Mouse (Mus musculus) embryonic facial prominence, embryonic 11.5 days (tissue): Measurements from ENCODE around the gene Ndc80. TPM values are rescaled to one million over a fixed set of nuclear protein-coding genes. Genes with fewer than 3 reads are reported as not detected.

Experiments
- ATAC-seq: fragments of 200-750 bp; cut with Nextera tagmentation; replicated peaks from 2 replicates; pipeline ENCODE4 v1.8.0; 2017; ENCODE audit warnings: low read depth; ENCODE audit not compliant: insufficient number of reproducible peaks, low FRiP score, low TSS enrichment
- DNase-seq: peaks from one replicate; pipeline ENCODE4 v3.0.0-alpha.2; 2015; ENCODE audit warnings: low spot score
- H3K27ac ChIP-seq: fragments of 300-500 bp; sonication (generic); replicated peaks from 2 replicates; pipeline ENCODE4 v1.5.1; 2014; ENCODE audit warnings: mild to moderate bottlenecking, low read depth, low read length, control low read depth
- H3K27me3 ChIP-seq: fragments of 300-500 bp; sonication (generic); 2 replicates; pipeline ENCODE4 v1.6.1; 2014; ENCODE audit warnings: mild to moderate bottlenecking, low read length, moderate library complexity, mixed read lengths; ENCODE audit not compliant: control insufficient read depth, insufficient read depth
- H3K36me3 ChIP-seq: fragments of 300-500 bp; sonication (generic); replicated peaks from 2 replicates; pipeline ENCODE4 v1.6.1; 2014; ENCODE audit warnings: low read depth, mild to moderate bottlenecking, low read length, moderate library complexity, mixed read lengths; ENCODE audit not compliant: control insufficient read depth, insufficient read depth
- H3K4me1 ChIP-seq: fragments of 300-500 bp; sonication (generic); 2 replicates; pipeline ENCODE4 v1.6.1; 2014; ENCODE audit warnings: low read length, mixed read lengths; ENCODE audit not compliant: control insufficient read depth, insufficient read depth
- H3K4me2 ChIP-seq: fragments of 300-500 bp; sonication (generic); 2 replicates; pipeline ENCODE4 v1.6.1; 2014; ENCODE audit warnings: low read depth, mild to moderate bottlenecking, control low read depth, low read length, moderate library complexity
- H3K4me3 ChIP-seq: fragments of 300-500 bp; sonication (generic); 2 replicates; pipeline ENCODE4 v1.5.1; 2014; ENCODE audit warnings: low read depth, low read length, control low read depth
- H3K9ac ChIP-seq: fragments of 300-500 bp; sonication (generic); replicated peaks from 2 replicates; pipeline ENCODE4 v1.6.1; 2014; ENCODE audit warnings: mild to moderate bottlenecking, control low read depth, low read length
- H3K9me3 ChIP-seq: fragments of 300-500 bp; sonication (generic); replicated peaks from 2 replicates; pipeline ENCODE4 v1.6.1; 2016; ENCODE audit warnings: mild to moderate bottlenecking, low read length, inconsistent platforms, mixed read lengths; ENCODE audit not compliant: control insufficient read depth
- WGBS: fragments of 180-500 bp; shearing (Covaris S2); extraction: QIAGEN DNeasy Blood & Tissue Kit; methylation state at CpG from one replicate; pipeline ENCODE4 v1.1.7; 2014; 5-methylcytosine and 5-hydroxymethylcytosine counted together
- polyA plus RNA-seq: library from polyadenylated mRNA; unstranded; fragments of >200 nt; fragmentation: Nextera tagmentation; extraction: Ambion mirVana; gene quantifications from 2 replicates; pipeline ENCODE4 v1.2.1, GENCODE M21; 2014

Ndc80 gene
- polyA plus RNA-seq, 1 experiment from 2014 or later = 76.3 TPM

DNA sequence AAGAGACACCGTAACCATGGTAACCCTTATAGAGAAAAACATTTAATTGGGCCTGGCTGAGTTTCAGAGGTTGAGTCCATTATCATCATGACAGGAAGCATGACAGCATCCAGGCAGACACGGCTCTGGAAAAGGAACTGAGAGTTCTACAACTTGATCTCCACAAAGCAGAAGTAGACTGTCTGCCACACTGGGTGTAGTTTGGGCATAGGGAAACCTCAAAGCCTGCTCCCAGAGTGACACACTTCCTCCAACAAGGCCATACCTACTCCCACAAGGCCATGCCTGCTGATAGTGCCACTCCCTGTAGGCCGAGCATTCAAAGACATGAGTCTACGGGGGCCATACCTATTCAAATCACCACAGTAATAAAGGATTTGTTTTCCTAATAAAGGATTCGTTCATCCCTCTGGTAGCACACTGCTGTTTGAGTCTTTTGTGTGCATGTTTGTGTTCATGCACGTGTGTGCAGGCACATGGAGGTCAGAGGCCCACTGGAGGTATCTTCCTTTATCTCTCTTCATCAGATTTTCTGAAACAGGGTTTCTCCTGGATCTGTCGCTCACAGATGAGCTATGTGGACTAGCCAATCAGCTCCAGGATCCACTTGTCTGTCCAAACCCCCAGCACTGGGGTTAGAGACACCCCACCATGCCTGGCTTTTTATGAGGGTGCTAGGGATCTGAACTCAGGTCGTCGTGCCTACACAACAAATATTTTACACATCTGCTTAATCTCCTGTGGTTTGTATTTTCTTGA is 36.8 kb downstream of the Ndc80 start:
- Histone ChIP-seq H3K4me3 (no peak overlapping the region), H3K4me2 (no peak overlapping the region), H3K9me3 (no peaks in the 10 kb centered on the region), H3K4me1 (no peaks in the 10 kb centered on the region; the same call in 1 of the 2 replicates), H3K27ac (no peak overlapping the region), H3K27me3 (no peaks in the 10 kb centered on the region), H3K9ac (no peak overlapping the region), H3K36me3 (no peaks in the 10 kb centered on the region)
- 82% methylated on average over 9 of the region's 9 CpGs for WGBS
- DNase-seq (no peak), ATAC-seq (no peak)

DNA sequence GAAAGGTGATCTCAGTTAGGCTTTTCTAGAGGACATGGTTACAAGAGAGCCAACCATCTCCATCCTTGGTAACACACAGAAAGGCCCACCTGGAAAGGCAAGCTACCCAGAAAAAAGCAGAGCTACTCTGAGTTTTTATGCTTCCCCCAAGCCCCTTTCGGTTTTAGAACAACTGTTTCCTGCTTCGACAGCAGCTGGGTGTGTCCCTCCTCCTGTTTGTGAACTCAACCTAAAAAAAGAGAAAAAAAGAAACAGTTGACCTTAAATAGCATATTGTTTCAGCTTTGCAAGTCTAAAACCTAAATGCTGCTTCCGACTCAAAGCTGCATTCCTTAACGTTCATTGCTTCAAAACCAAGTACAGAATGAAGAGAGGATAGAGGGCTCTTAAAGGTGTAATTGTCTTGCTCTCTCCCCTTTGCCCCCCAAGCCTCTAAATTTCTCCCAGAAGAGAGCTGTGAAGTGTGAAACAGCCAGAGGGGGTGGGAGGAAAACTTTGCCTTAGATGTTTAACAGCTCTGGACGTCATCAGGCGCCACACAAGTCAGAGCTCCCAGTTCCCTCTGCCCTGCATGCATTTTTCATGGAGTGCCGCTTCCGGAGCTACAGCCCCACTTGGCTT is 40.3 kb downstream of the Ndc80 start:
- no peak overlapping the region for H3K4me2 ChIP-seq
- ATAC-seq = no peak
- H3K4me1 ChIP-seq = no peaks in the 10 kb centered on the region; the same call in 1 of the 2 replicates
- no peaks in the 10 kb centered on the region for H3K36me3 ChIP-seq
- no peak overlapping the region for H3K9ac ChIP-seq
- no peaks in the 10 kb centered on the region for H3K27me3 ChIP-seq
- no peaks in the 10 kb centered on the region for H3K9me3 ChIP-seq
- H3K27ac ChIP-seq = no peak overlapping the region
- 39% methylated on average over 8 of the region's 8 CpGs for WGBS
- no peak for DNase-seq
- H3K4me3 ChIP-seq = no peak overlapping the region

- H3K4me3 ChIP-seq = no peak overlapping the region
- H3K9ac ChIP-seq = no peak overlapping the region
- 61% methylated on average over 12 of the region's 12 CpGs for WGBS
- no peak for DNase-seq
- H3K27ac ChIP-seq = no peak overlapping the region
- H3K9me3 ChIP-seq = no peaks in the 10 kb centered on the region
- H3K4me1 ChIP-seq = no peaks in the 10 kb centered on the region; the same call in 1 of the 2 replicates
- no peaks in the 10 kb centered on the region for H3K36me3 ChIP-seq
- no peak overlapping the region for H3K4me2 ChIP-seq
- no peak for ATAC-seq
- H3K27me3 ChIP-seq = no peaks in the 10 kb centered on the region
Observed at GRCm38 (mm10) chr17:71485791-71486230, 40.8 kb downstream of the Ndc80 start.

DNA sequence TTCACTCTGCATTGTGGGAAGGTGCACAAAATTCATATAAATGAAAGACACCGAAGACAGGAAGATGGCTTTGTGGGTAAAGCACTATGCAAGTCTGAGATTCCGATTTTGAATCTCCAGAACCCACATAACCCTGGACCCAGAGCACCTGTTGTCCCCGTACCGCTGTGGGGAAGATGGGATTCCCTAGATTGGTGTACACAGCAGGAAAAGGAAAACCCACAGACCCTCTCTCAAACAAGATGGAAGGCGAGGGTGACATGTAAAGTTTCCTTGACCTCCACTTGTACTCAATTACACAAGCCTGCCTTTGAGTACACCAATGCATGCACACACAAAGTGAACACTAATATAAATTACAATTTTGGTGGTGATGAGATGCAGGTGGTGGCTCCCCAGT is 41.9 kb downstream of the Ndc80 start:
- no peak overlapping the region for H3K9ac ChIP-seq
- H3K27ac ChIP-seq = no peak overlapping the region
- no peak overlapping the region for H3K4me3 ChIP-seq
- H3K9me3 ChIP-seq = no peaks in the 10 kb centered on the region
- no peak overlapping the region for H3K4me2 ChIP-seq
- no peaks in the 10 kb centered on the region for H3K36me3 ChIP-seq
- WGBS = 90% methylated on average over 5 of the region's 5 CpGs
- H3K27me3 ChIP-seq = no peaks in the 10 kb centered on the region
- ATAC-seq = no peak
- H3K4me1 ChIP-seq = no peaks in the 10 kb centered on the region; the same call in 1 of the 2 replicates
- DNase-seq = no peak

DNA sequence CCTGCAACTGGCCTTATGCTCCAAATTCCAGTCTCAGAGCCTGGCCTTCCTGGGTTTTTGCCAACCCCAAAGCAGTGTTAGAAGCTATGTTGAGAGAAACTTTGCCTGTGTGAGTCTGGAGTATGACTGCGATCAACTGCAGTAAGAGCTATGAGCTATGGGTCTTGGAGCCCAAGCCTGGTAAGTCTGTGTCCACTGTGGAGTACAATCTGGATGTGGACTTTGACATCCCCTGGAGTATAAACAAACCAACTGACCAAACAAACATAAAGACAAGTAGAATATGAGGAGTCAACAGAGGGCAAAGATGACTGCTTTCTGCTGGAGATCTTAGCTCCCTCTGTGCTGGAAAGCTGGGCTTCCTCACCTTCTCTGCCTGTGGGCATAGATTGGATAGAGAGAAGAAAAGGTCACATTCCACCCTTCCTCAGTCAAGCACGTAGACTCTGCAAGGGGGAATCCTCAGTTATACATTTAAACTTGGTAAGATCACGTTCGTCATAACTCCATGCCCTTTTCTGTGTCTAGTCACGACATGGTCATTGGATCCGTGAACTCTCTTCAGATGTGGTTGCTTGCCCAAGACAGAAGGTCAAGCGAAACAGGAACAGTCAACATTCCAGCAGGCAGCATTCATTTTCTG is 43.1 kb downstream of the Ndc80 start:
- Histone ChIP-seq H3K9me3 (no peaks in the 10 kb centered on the region), H3K27ac (no peak overlapping the region), H3K4me1 (no peaks in the 10 kb centered on the region; the same call in 1 of the 2 replicates), H3K4me3 (no peak overlapping the region), H3K27me3 (no peaks in the 10 kb centered on the region), H3K9ac (no peak overlapping the region), H3K36me3 (no peaks in the 10 kb centered on the region), H3K4me2 (no peak overlapping the region)
- no peak for DNase-seq
- ATAC-seq = no peak
- 86% methylated on average over 7 of the region's 7 CpGs for WGBS

DNA sequence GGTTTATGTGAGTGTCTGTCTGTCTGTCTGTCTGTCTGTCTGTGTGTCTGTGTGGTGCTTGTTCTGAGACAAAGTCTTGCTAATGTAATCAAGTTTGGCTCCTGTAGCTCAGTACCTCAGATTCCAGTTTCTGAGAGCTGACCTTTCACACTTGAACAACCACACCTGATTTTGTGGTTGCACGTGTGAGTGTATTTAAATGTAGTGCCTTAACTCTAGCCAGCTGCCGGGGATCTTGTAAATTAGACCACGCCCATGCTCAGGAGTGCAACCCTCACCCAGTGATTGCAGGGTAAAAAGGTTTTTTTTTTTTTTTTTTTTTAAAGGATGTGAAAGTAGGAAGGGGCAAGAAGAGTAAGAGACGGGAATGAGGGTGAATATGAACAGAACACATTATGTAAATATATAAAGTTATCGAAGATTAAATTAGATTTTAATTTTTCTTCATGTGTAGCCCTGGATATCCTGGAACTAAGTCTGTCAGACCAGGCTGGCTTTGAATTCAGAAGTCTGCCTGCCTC is 47.2 kb downstream of the Ndc80 start:
- Histone ChIP-seq H3K4me2 (no peak overlapping the region), H3K9me3 (no peaks in the 10 kb centered on the region), H3K36me3 (no peaks in the 10 kb centered on the region), H3K4me3 (no peak overlapping the region), H3K4me1 (no peaks in the 10 kb centered on the region), H3K27me3 (no peaks in the 10 kb centered on the region), H3K9ac (no peak overlapping the region), H3K27ac (no peak overlapping the region)
- WGBS = 66% methylated on average over 5 of the region's 5 CpGs
- DNase-seq = no peak
- ATAC-seq = no peak

DNA sequence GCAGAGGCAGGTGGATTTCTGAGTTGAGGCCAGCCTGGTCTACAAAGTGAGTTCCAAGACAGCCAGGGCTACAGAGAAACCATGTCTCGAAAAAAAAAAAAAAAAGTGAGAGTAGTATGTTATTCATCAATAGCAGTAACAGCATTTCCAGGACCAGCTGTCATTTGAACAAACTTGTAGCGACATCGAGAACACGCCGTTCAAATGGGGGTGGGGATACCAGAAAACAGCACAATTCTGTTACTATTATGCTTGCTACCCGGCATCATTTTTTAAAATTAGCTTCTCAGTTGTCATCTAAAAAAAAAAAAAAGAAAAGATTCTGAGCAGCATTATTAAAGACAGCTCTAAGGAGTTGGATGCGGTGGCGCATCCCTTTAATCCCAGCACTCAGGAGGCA is 49.2 kb downstream of the Ndc80 start:
- Histone ChIP-seq H3K36me3 (no peaks in the 10 kb centered on the region), H3K9me3 (no peaks in the 10 kb centered on the region), H3K27me3 (no peaks in the 10 kb centered on the region), H3K27ac (no peak overlapping the region), H3K4me3 (no peak overlapping the region), H3K4me1 (no peaks in the 10 kb centered on the region), H3K9ac (no peak overlapping the region), H3K4me2 (no peak overlapping the region)
- DNase-seq = no peak
- WGBS = 97% methylated on average over 8 of the region's 8 CpGs
- no peak for ATAC-seq
